9 mouse cellular contexts compared by ENCODE assay signal in genomic region chr17:25285033-25285432, GRCm38 (mm10). TPM values are rescaled to one million over a fixed set of nuclear protein-coding genes. Genes with fewer than 3 reads are reported as not detected.
DNase-seq lines count a peak whose midpoint lies in the region; ATAC-seq lines count a peak whose summit lies in the region.
"Had no signal": no experiment of that assay in that cellular context is flagged by ENCODE, and none has a peak within 500 bp of the region (broad histone marks: within the 10 kb centered on the region; RNA-seq: fewer than 3 reads in every experiment).

No protein-coding gene starts in this region.

- no peak for ATAC-seq in midbrain, embryonic 16.5 days
- peak; percentile 62 to 81; a peak in 3 of 4 replicates for ATAC-seq in hematopoietic stem cell, adult 5-6 weeks (replicated peaks in 1 of 2; ENCODE audit: insufficient read depth in 1 of 2, low FRiP score in 2 of 2, low TSS enrichment in 1 of 2, low read depth in 1 of 2, poor library complexity in 2 of 2, severe bottlenecking in 2 of 2)
- no peak for ATAC-seq in neural tube, embryonic 11.5 days (ENCODE audit: insufficient read depth, low FRiP score, low TSS enrichment)

- H3K9ac ChIP-seq in midbrain, embryonic 16.5 days (ENCODE audit: low read depth, low read length): no peak overlapping the region
- no peak overlapping the region for H3K9ac ChIP-seq in neural tube, embryonic 11.5 days (ENCODE audit: low read length)

- H3K27me3 ChIP-seq in midbrain, embryonic 10.5 days (ENCODE audit: low read depth, poor library complexity, severe bottlenecking): no peaks in the 10 kb centered on the region
- no peaks in the 10 kb centered on the region for H3K27me3 ChIP-seq in midbrain, embryonic 16.5 days (ENCODE audit: control insufficient read depth, insufficient read depth, low read depth, low read length)
- H3K27me3 ChIP-seq in neural tube, embryonic 11.5 days (ENCODE audit: control insufficient read depth, insufficient read depth, low read length): no peaks in the 10 kb centered on the region

- 17% methylated on average over 3 of the region's 3 CpGs for WGBS in midbrain, embryonic 10.5 days
- WGBS in midbrain, embryonic 16.5 days: 20% methylated on average over 3 of the region's 3 CpGs
- WGBS in neural tube, embryonic 11.5 days: 33% methylated on average over 3 of the region's 3 CpGs

- DNase-seq in midbrain, embryonic 10.5 days (ENCODE audit: low spot score): peak; percentile 61
- peak; percentile 76 for DNase-seq in adrenal gland, adult 2 months
- DNase-seq in embryo, embryonic 10 days (ENCODE audit: low spot score): peak; percentile 86
- peak; percentile 80 for DNase-seq in left cerebral cortex, postnatal 4 days
- DNase-seq in neural tube, embryonic 11.5 days (ENCODE audit: low spot score): peak; percentile 53
- peak; percentile 80 for DNase-seq in testis, postnatal 10 days (ENCODE audit: low spot score)

- no peak overlapping the region for H3K4me3 ChIP-seq in midbrain, embryonic 10.5 days
- no peak overlapping the region for H3K4me3 ChIP-seq in midbrain, embryonic 16.5 days (ENCODE audit: low read depth, low read length)
- H3K4me3 ChIP-seq in neural tube, embryonic 11.5 days (ENCODE audit: low read depth, low read length): no peak overlapping the region
- H3K4me3 ChIP-seq: myocyte had no signal

- no peaks in the 10 kb centered on the region for H3K4me1 ChIP-seq in midbrain, embryonic 10.5 days
- H3K4me1 ChIP-seq in midbrain, embryonic 16.5 days (ENCODE audit: control insufficient read depth, insufficient read depth, low read length): no peaks in the 10 kb centered on the region
- H3K4me1 ChIP-seq in neural tube, embryonic 11.5 days (ENCODE audit: control insufficient read depth, insufficient read depth, low read length): no peaks in the 10 kb centered on the region

- no peaks in the 10 kb centered on the region for H3K9me3 ChIP-seq in midbrain, embryonic 10.5 days (replicated peaks)
- H3K9me3 ChIP-seq in midbrain, embryonic 16.5 days (replicated peaks; ENCODE audit: control insufficient read depth, low read length, poor library complexity, severe bottlenecking): no peaks in the 10 kb centered on the region
- 0 out of 2 replicates have a peak, but pooled peaks cover 3% of the 10 kb centered on the region for H3K9me3 ChIP-seq in neural tube, embryonic 11.5 days (ENCODE audit: control insufficient read depth, low read length)

- no peak overlapping the region for H3K4me2 ChIP-seq in midbrain, embryonic 16.5 days (ENCODE audit: low read length)
- no peak overlapping the region for H3K4me2 ChIP-seq in neural tube, embryonic 11.5 days (ENCODE audit: low read depth)

- no peak overlapping the region for H3K27ac ChIP-seq in midbrain, embryonic 10.5 days (replicated peaks)
- H3K27ac ChIP-seq in midbrain, embryonic 16.5 days (ENCODE audit: low read length): no peak overlapping the region
- no peak overlapping the region for H3K27ac ChIP-seq in neural tube, embryonic 11.5 days (ENCODE audit: low read depth, low read length)

- intact Hi-C loops in left cerebral cortex, postnatal 4 days (cut with DNase I): no loop called here

- no peaks in the 10 kb centered on the region for H3K36me3 ChIP-seq in midbrain, embryonic 10.5 days
- no peaks in the 10 kb centered on the region for H3K36me3 ChIP-seq in midbrain, embryonic 16.5 days (ENCODE audit: control insufficient read depth, insufficient read depth, low read length)
- no peaks in the 10 kb centered on the region for H3K36me3 ChIP-seq in neural tube, embryonic 11.5 days (ENCODE audit: control insufficient read depth, insufficient read depth, low read length)

RNA-seq across cellular contexts. Expression of gene Ube2i, which starts 10.6 kb away (rescaled TPM):
- polyA plus RNA-seq in midbrain, embryonic 10.5 days (2016; fragmentation: Nextera tagmentation; extraction: Ambion mirVana): 879 and 915 TPM in 2 replicates
- 489 and 542 TPM in 2 replicates for polyA plus RNA-seq in midbrain, embryonic 16.5 days (2015; fragmentation: Nextera tagmentation; extraction: Ambion mirVana)
- total RNA-seq in adrenal gland, adult 2 months (2021): 100 to 1,000 TPM; 225 to 248 TPM
- 79.5 and 103 TPM in 2 replicates for polyA plus RNA-seq in adrenal gland, adult 2 months (2012; rRNA removed)
- total RNA-seq in hematopoietic stem cell, adult 5-6 weeks (2017): 371 and 385 TPM in 2 replicates
- total RNA-seq in left cerebral cortex, postnatal 4 days (2021): 100 to 1,000 TPM; 297 to 302 TPM
- 774 and 803 TPM in 2 replicates for polyA plus RNA-seq in neural tube, embryonic 11.5 days (2014; fragmentation: Nextera tagmentation; extraction: Ambion mirVana)

RNA-seq across cellular contexts. Expression of gene Prss34, which starts 13.2 kb away (rescaled TPM):
- polyA plus RNA-seq in midbrain, embryonic 10.5 days (2016; fragmentation: Nextera tagmentation; extraction: Ambion mirVana): not detected in 2 replicates
- polyA plus RNA-seq in midbrain, embryonic 16.5 days (2015; fragmentation: Nextera tagmentation; extraction: Ambion mirVana): not detected in 2 replicates
- under 1 TPM; 0.23 to 0.48 TPM for total RNA-seq in adrenal gland, adult 2 months (2021)
- not detected in 2 replicates for polyA plus RNA-seq in adrenal gland, adult 2 months (2012; rRNA removed)
- total RNA-seq in hematopoietic stem cell, adult 5-6 weeks (2017): 10.8 and 48.7 TPM in 2 replicates
- total RNA-seq in left cerebral cortex, postnatal 4 days (2021): 1 to 10 TPM; 1.2 to 1.3 TPM
- 0.25 TPM in 1 of 2 replicates, not detected in the other for polyA plus RNA-seq in neural tube, embryonic 11.5 days (2014; fragmentation: Nextera tagmentation; extraction: Ambion mirVana)
- polyA plus RNA-seq: myocyte had no signal

RNA-seq across cellular contexts. Expression of gene Prss28, which starts 23.4 kb away (rescaled TPM):
- not detected in 2 replicates for polyA plus RNA-seq in midbrain, embryonic 10.5 days (2016; fragmentation: Nextera tagmentation; extraction: Ambion mirVana)
- not detected in 2 replicates for polyA plus RNA-seq in midbrain, embryonic 16.5 days (2015; fragmentation: Nextera tagmentation; extraction: Ambion mirVana)
- total RNA-seq in adrenal gland, adult 2 months (2021): not detected
- polyA plus RNA-seq in adrenal gland, adult 2 months (2012; rRNA removed): not detected in 2 replicates
- total RNA-seq in hematopoietic stem cell, adult 5-6 weeks (2017): not detected in 2 replicates
- total RNA-seq in left cerebral cortex, postnatal 4 days (2021): not detected
- polyA plus RNA-seq in neural tube, embryonic 11.5 days (2014; fragmentation: Nextera tagmentation; extraction: Ambion mirVana): not detected in 2 replicates
- polyA plus RNA-seq: myocyte had no signal

RNA-seq across cellular contexts. Expression of gene Baiap3, which starts 28.9 kb away (rescaled TPM):
- polyA plus RNA-seq in midbrain, embryonic 10.5 days (2016; fragmentation: Nextera tagmentation; extraction: Ambion mirVana): 2.3 and 2.4 TPM in 2 replicates
- polyA plus RNA-seq in midbrain, embryonic 16.5 days (2015; fragmentation: Nextera tagmentation; extraction: Ambion mirVana): 30.2 and 38.1 TPM in 2 replicates
- 10 to 100 TPM in 1 of 2 experiments, 1 to 10 TPM in 1; 9.7 to 10.1 TPM for total RNA-seq in adrenal gland, adult 2 months (2021)
- 84.6 and 90.0 TPM in 2 replicates for polyA plus RNA-seq in adrenal gland, adult 2 months (2012; rRNA removed)
- total RNA-seq in hematopoietic stem cell, adult 5-6 weeks (2017): 1.3 and 1.8 TPM in 2 replicates
- 10 to 100 TPM in 1 of 2 experiments, 1 to 10 TPM in 1; 5.2 to 24.2 TPM for total RNA-seq in left cerebral cortex, postnatal 4 days (2021)
- 1.4 and 1.8 TPM in 2 replicates for polyA plus RNA-seq in neural tube, embryonic 11.5 days (2014; fragmentation: Nextera tagmentation; extraction: Ambion mirVana)

RNA-seq across cellular contexts. Expression of gene Prss29, which starts 33.4 kb away (rescaled TPM):
- not detected in 2 replicates for polyA plus RNA-seq in midbrain, embryonic 10.5 days (2016; fragmentation: Nextera tagmentation; extraction: Ambion mirVana)
- polyA plus RNA-seq in midbrain, embryonic 16.5 days (2015; fragmentation: Nextera tagmentation; extraction: Ambion mirVana): not detected in 2 replicates
- total RNA-seq in adrenal gland, adult 2 months (2021): not detected
- not detected in 2 replicates for polyA plus RNA-seq in adrenal gland, adult 2 months (2012; rRNA removed)
- total RNA-seq in hematopoietic stem cell, adult 5-6 weeks (2017): not detected in 2 replicates
- not detected for total RNA-seq in left cerebral cortex, postnatal 4 days (2021)
- polyA plus RNA-seq in neural tube, embryonic 11.5 days (2014; fragmentation: Nextera tagmentation; extraction: Ambion mirVana): not detected in 2 replicates
- polyA plus RNA-seq: myocyte had no signal

Comparison
In these comparisons a context has a peak if more than half of its experiments do, and no peak if none do; other contexts are left out.
1. ATAC-seq: peak in hematopoietic stem cell, adult 5-6 weeks (2 of 2); none in midbrain, embryonic 16.5 days (single experiment) and neural tube, embryonic 11.5 days (single experiment).
2. Peak in every context shown above with its lines, with median percentiles within 50 percentile points of each other: DNase-seq.